Mouse (Mus musculus) hindbrain, embryonic 14.5 days (tissue): ENCODE measurements around the gene Olfr324. TPM values are rescaled to one million over a fixed set of nuclear protein-coding genes. Genes with fewer than 3 reads are reported as not detected.

Experiments used
- ATAC-seq: fragments of 200-750 bp; cut with Nextera tagmentation; 2 replicates; pipeline ENCODE4 v1.8.0; 2017; ENCODE audit warnings: moderate number of reproducible peaks, mild to moderate bottlenecking, moderate TSS enrichment, moderate library complexity; ENCODE audit not compliant: low FRiP score
- DNase-seq: peaks from one replicate; pipeline ENCODE4 v3.0.0-alpha.2; 2015; ENCODE audit warnings: low spot score
- H3K27ac ChIP-seq: fragments of 300-500 bp; sonication (generic); 2 replicates; pipeline ENCODE4 v1.5.1; 2014; ENCODE audit warnings: mild to moderate bottlenecking, moderate library complexity
- H3K27me3 ChIP-seq: fragments of 300-500 bp; sonication (generic); 2 replicates; pipeline ENCODE4 v1.6.1; 2014; ENCODE audit warnings: mild to moderate bottlenecking, low read length, mixed read lengths; ENCODE audit not compliant: control insufficient read depth, insufficient read depth
- H3K36me3 ChIP-seq: fragments of 300-500 bp; sonication (generic); replicated peaks from 2 replicates; pipeline ENCODE4 v1.6.1; 2014; ENCODE audit not compliant: control insufficient read depth, insufficient read depth
- H3K4me1 ChIP-seq: fragments of 300-500 bp; sonication (generic); replicated peaks from 2 replicates; pipeline ENCODE4 v1.6.1; 2014; ENCODE audit warnings: antibody characterized with exemption, low read length, mixed read lengths; ENCODE audit not compliant: control insufficient read depth, insufficient read depth
- H3K4me2 ChIP-seq: fragments of 300-500 bp; sonication (generic); replicated peaks from 2 replicates; pipeline ENCODE4 v1.6.1; 2014; ENCODE audit warnings: mild to moderate bottlenecking, moderate library complexity
- H3K4me3 ChIP-seq: fragments of 300-500 bp; sonication (generic); replicated peaks from 2 replicates; pipeline ENCODE4 v1.5.1; 2014; ENCODE audit warnings: mild to moderate bottlenecking, low read length
- H3K9ac ChIP-seq: fragments of 300-500 bp; sonication (generic); 2 replicates; pipeline ENCODE4 v1.6.1; 2014
- H3K9me3 ChIP-seq: fragments of 300-500 bp; sonication (generic); 2 replicates; pipeline ENCODE4 v1.6.1; 2016; ENCODE audit warnings: low read length; ENCODE audit not compliant: control insufficient read depth
- whole genome bisulfite sequencing: fragments of 180-500 bp; shearing (Covaris S2); extraction: QIAGEN DNeasy Blood & Tissue Kit; methylation state at CpG from one replicate; pipeline ENCODE4 v1.1.7; 2014; 5-methylcytosine and 5-hydroxymethylcytosine counted together
- polyA plus RNA-seq: library from polyadenylated mRNA; unstranded; fragments of >200 nt; fragmentation: Nextera tagmentation; extraction: Ambion mirVana; gene quantifications from 2 replicates; pipeline ENCODE4 v1.2.1, GENCODE M21; 2014

Olfr324 gene
- polyA plus RNA-seq, 1 experiment from 2014 or later = not detected

DNA sequence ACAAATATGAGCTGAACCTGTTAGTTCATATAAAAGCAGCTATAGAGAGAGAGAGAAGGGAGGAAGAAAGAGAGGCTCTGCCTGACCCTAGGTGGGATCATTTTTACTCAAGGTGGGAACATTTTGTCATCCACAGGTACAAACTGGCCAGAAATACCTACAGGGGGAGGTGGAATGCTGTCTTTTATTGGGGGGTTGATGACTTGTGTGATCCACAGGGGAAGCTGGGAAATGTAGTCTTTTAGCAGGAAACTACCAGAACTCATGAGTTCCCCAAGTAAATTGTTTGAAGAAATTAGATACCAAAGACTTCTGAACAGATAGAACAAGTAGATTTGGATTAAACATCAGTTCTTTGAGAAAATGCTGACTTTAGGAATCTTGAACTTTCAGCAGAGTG, 7.1 kb downstream of the Olfr324 start:
- DNase-seq = no peak
- no peaks in the 10 kb centered on the region for H3K9me3 ChIP-seq
- H3K4me2 ChIP-seq = no peak overlapping the region
- no peak overlapping the region for H3K9ac ChIP-seq
- H3K27me3 ChIP-seq = no peaks in the 10 kb centered on the region
- H3K4me3 ChIP-seq = no peak overlapping the region
- ATAC-seq = no peak
- no peaks in the 10 kb centered on the region for H3K4me1 ChIP-seq
- no peak overlapping the region for H3K27ac ChIP-seq
- H3K36me3 ChIP-seq = no peaks in the 10 kb centered on the region

DNA sequence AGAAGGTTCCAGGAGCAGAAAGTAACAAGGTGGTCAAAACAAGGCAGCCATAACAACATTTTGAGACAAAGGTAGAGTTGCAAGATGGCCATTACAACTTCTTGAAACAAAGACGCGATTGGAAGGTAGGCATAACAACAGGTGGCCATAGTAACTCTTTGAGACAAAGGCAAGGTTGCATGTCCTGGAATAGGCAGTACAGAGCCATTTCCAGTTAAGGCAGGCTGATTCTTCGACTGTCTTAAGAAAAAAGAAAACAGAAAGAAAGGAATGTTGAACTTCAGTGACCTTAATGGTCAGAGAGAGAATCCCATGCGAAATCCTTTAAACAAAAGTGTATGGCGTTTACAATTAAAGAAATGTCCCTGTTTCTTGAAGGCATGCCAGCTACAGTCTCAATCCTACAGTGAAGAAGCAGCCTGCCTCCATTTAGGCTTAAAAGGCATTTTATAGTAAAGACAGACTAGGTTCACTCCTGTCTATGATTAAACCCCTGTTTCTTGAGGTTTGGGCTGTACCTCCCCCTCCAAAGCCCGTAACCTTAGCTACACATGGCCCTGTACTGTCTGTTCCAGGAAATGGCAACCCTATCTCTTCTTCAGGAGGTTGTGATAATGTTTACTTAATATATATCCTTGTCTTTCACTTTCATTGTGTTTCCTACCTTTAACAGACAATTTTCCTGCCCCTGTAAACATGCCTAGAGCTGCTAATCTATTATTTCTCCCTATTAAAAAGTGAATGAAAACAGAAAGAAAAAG, 8.1 kb downstream of the Olfr324 start:
- ATAC-seq = no peak
- H3K4me2 ChIP-seq = no peak overlapping the region
- no peak for DNase-seq
- H3K27ac ChIP-seq = no peak overlapping the region
- H3K4me1 ChIP-seq = no peaks in the 10 kb centered on the region
- WGBS = 82% methylated on average over 6 of the region's 6 CpGs
- H3K9me3 ChIP-seq = no peaks in the 10 kb centered on the region
- H3K4me3 ChIP-seq = no peak overlapping the region
- H3K27me3 ChIP-seq = no peaks in the 10 kb centered on the region
- no peaks in the 10 kb centered on the region for H3K36me3 ChIP-seq
- H3K9ac ChIP-seq = no peak overlapping the region

DNA sequence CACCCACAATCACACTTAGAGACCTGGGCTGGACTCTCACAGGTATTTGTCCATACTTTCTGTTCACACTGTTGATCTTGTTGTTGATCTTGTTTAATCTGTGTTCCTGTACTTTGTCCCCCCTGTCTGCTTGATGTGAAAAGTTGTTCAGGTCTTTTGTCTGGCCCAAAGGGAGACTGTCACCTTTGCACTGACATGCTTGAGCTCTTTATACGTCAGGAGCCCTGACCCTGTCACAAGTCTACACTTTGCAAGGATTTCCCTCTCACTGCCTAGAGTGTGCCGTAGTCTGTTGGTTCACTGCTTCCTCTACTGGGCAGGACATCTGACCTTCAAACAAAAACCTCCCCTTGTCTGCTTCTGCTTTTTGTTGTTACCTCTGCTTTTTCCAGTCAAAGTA, 9.8 kb downstream of the Olfr324 start:
- ATAC-seq (no peak), DNase-seq (no peak)
- Histone ChIP-seq H3K4me2 (no peak overlapping the region), H3K27me3 (no peaks in the 10 kb centered on the region), H3K4me1 (no peaks in the 10 kb centered on the region), H3K9ac (no peak overlapping the region), H3K4me3 (no peak overlapping the region), H3K9me3 (no peaks in the 10 kb centered on the region), H3K36me3 (no peaks in the 10 kb centered on the region), H3K27ac (no peak overlapping the region)
- 73% methylated on average over 2 of the region's 2 CpGs for WGBS

DNA sequence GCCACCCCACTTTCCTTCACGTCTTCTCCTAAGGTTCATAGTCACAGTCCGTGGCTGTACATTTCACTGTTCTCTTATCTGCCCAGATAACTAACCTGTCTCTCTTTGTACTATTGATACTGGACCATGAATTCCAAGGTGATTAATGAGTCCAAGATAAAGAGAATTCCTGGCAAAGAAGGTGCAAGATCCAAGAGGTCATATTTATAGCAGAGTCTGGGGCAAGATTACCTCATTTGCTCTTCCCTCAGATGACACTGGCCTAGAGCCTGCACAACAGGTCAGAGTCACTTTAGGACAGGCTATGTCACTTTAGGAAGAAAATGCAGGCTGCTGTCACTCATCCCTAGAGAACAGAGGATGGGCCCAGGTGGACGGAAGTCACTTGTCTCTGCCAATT, 10.3 kb downstream of the Olfr324 start:
- Histone ChIP-seq H3K9ac (no peak overlapping the region), H3K36me3 (no peaks in the 10 kb centered on the region), H3K27me3 (no peaks in the 10 kb centered on the region), H3K4me1 (no peaks in the 10 kb centered on the region), H3K27ac (no peak overlapping the region), H3K9me3 (no peaks in the 10 kb centered on the region), H3K4me2 (no peak overlapping the region), H3K4me3 (no peak overlapping the region)
- no peak for DNase-seq
- WGBS = 88% methylated on average over 3 of the region's 3 CpGs
- no peak for ATAC-seq

DNA sequence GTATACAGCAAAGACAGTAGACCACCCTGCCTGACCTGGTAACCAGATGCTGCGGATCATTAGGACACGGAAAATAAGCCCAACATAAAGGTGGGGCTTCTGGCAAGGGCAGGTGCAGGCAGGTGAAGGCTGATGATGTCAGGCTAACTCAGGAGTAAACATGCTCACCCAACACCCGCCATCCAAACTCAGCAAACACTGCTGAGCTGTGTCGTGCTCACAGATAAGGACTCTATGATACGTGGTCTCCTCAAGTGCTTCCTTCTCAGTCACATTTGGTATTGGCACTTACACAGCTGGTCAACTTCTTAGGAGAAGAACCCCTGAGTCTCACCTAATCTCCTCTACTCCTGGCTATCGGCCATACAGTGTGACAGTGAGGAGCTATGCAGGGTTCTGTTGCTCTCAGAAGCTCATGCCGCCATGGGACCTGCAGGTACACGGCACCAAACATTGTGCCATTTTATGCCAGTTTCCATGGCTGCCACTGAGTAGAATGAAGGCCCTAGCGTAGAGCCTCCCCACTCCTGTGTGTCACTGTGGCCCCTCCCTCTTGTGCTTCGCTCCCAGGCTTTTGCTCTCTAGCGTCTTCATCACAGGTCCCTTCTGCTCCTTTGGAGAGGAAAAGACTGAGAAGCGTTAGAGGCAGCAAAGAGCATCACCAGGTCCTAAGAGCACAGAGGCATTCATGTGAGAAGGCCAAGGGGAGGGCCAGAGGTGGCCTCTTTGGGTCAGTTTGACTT, 11.4 kb downstream of the Olfr324 start:
- WGBS = 91% methylated on average over 12 of the region's 12 CpGs
- DNase-seq = no peak
- ATAC-seq = no peak
- H3K4me2 ChIP-seq = no peak overlapping the region
- H3K9me3 ChIP-seq = no peaks in the 10 kb centered on the region
- no peak overlapping the region for H3K27ac ChIP-seq
- H3K27me3 ChIP-seq = no peaks in the 10 kb centered on the region
- H3K4me3 ChIP-seq = no peak overlapping the region
- H3K4me1 ChIP-seq = no peaks in the 10 kb centered on the region
- H3K9ac ChIP-seq = no peak overlapping the region
- H3K36me3 ChIP-seq = no peaks in the 10 kb centered on the region

DNA sequence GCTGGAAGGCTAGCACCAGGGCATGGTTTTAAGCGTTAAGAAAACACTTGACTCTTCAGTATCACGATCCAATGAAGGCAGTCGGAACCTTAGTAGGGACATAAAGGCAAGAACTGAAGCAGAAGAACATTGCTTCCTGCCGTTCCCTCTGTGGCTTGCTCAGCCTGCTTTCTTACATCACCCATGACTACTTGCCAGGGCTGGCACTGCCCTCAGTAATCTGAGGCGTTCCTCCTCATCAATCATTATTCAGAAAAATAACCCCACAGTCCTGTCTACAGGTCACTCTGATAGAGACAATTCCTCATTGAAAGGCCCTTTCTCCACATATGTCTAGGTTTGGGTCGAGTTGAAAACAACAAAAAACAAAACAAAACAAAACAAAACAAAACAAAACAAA, 12.1 kb downstream of the Olfr324 start:
- Histone ChIP-seq H3K4me2 (no peak overlapping the region), H3K27ac (no peak overlapping the region), H3K9ac (no peak overlapping the region), H3K27me3 (no peaks in the 10 kb centered on the region), H3K9me3 (no peaks in the 10 kb centered on the region), H3K4me3 (no peak overlapping the region), H3K36me3 (no peaks in the 10 kb centered on the region), H3K4me1 (no peaks in the 10 kb centered on the region)
- 74% methylated on average over 6 of the region's 6 CpGs for WGBS
- DNase-seq (no peak), ATAC-seq (no peak)

DNA sequence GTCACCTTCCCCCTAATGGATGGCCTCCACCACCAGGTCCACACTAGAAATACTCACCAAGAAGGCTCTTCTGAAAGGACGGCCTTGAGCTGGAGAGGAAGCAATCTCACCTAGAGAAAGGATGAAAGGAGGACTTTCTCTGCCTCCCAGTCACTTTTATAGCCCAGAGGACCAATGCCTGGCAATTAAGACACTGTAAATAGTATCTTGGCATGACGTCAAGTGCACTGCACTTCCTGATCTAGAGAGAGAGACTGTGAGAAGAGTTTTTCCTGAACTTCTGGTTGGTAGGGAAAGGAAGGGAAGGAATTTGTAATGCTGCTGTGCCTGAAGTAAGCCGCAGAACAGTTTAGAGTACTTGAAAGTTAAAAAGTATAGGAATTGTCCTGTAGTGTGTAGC, 18.4 kb downstream of the Olfr324 start:
- H3K9me3 ChIP-seq = no peaks in the 10 kb centered on the region
- no peak overlapping the region for H3K27ac ChIP-seq
- no peak for ATAC-seq
- no peak overlapping the region for H3K4me2 ChIP-seq
- DNase-seq = no peak
- no peak overlapping the region for H3K9ac ChIP-seq
- H3K36me3 ChIP-seq = no peaks in the 10 kb centered on the region
- H3K4me3 ChIP-seq = no peak overlapping the region
- H3K27me3 ChIP-seq = no peaks in the 10 kb centered on the region
- WGBS = 86% methylated on average over 3 of the region's 3 CpGs
- no peaks in the 10 kb centered on the region for H3K4me1 ChIP-seq

DNA sequence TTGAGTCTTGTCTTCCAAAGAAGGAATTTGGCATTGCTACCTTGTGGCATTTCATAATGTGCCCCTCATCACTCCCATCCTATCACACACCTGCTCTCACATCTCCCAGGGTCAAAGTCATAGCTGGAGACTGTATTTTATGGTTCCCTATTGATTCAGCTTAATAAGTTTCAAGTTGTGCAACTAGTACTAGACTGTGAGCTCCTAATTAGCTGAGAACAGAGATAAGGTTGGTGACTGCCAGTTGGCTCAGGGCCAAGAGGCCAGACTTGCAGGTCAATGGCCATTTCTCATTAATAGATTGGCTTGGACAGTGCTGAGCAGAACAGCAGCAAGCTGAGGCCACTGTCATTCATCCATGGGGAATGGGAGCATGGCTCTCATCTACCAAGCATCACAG, 19.6 kb downstream of the Olfr324 start:
- Histone ChIP-seq H3K4me1 (no peaks in the 10 kb centered on the region), H3K27me3 (no peaks in the 10 kb centered on the region), H3K27ac (no peak overlapping the region), H3K4me3 (no peak overlapping the region), H3K9ac (no peak overlapping the region), H3K4me2 (no peak overlapping the region), H3K9me3 (no peaks in the 10 kb centered on the region), H3K36me3 (no peaks in the 10 kb centered on the region)
- DNase-seq (no peak), ATAC-seq (no peak)

DNA sequence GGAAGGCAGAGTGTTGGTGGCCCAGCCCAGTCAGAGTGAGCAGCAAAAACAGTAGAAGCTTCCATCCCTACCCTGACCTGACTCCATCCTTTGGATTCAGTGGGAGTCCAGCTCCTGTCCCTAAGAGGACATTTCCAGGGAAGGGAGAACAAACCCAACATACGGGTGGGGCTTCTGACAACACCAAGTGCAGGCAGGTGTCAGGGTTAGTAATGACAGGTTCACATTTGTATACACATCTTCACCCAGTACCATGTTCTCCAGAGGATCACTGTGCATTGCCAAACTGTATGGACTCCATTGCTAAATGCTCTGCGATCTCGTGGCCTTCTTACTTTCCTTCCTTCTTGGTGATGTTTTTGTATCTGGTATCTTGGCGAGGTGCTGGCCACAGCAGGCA, 21.1 kb downstream of the Olfr324 start, which contains the start of gene 2210407C18Rik:
Gene 2210407C18Rik, minus strand, starts transcription at position 101 of the 400 bp plus-strand sequence.
- DNase-seq (no peak), ATAC-seq (no peak)
- H3K27me3 ChIP-seq = no peaks in the 10 kb centered on the region
- no peak within 1 kb of the TSS for H3K4me2 ChIP-seq
- no peak within 1 kb of the TSS for H3K27ac ChIP-seq
- H3K4me1 ChIP-seq = no peaks in the 10 kb centered on the region
- no peaks in the 10 kb centered on the region for H3K9me3 ChIP-seq
- no peak within 1 kb of the TSS for H3K4me3 ChIP-seq
- H3K9ac ChIP-seq = no peak within 1 kb of the TSS
- WGBS = 89% methylated on average over 4 of the region's 4 CpGs
- H3K36me3 ChIP-seq = no peaks in the 10 kb centered on the region
